Mouse (Mus musculus) G1E (cell line): Measurements from ENCODE around the gene Wwc1.

Experiments used
- CTCF ChIP-seq: IDR thresholded peaks from 2 replicates; pipeline ENCODE4 v1.5.1; 2012; ENCODE audit warnings: low read depth, low read length, inconsistent platforms, mixed read lengths
- GATA1 ChIP-seq: IDR thresholded peaks from 2 replicates; pipeline ENCODE4 v1.6.1; 2012; ENCODE audit warnings: borderline replicate concordance, low read length, inconsistent platforms, mixed read lengths
- GATA2 ChIP-seq: IDR thresholded peaks from 2 replicates; pipeline ENCODE4 v1.6.1; 2012; ENCODE audit warnings: low read depth, low read length, inconsistent platforms, borderline replicate concordance
- TAL1 ChIP-seq: conservative IDR thresholded peaks from 2 replicates; pipeline ENCODE4 v1.6.1; 2012; ENCODE audit warnings: low read depth, low read length, inconsistent platforms, mixed read lengths

DNA sequence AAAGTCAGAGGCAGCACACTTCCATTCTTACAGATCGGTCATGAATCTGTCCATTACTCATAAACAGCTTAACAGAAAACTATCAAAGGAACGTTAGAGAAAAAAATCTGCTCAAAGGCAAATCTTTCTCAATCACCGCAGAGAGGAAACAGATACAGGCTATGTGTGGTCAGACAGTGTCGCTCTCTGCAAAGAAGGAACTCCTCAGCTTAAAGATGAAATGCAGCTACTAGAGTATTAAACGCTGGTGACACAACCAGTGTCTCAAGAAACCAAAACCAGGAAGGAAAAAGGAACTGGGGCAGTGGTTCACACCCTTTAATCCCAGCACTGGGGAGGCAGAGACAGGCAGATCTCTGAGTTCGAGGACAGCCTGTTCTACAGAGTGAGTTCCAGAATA lies 152.6 kb downstream of the Wwc1 start:
- TF ChIP-seq CTCF, result no peak
- TF ChIP-seq GATA1, result no peak
- TF ChIP-seq TAL1, result no peak
- TF ChIP-seq GATA2, result no peak
